Mouse (Mus musculus) neural tube, embryonic 10.5 days (tissue): ENCODE measurements around the gene Zfp423.
"Not testable (repeated sequence)": the region's sequence is repeated elsewhere in the genome, so short reads cannot be mapped to it uniquely, and the experiment has no call there.

ENCODE experiments used
- DNase-seq: peaks from one replicate; pipeline ENCODE4 v3.0.0-alpha.2; 2017; ENCODE audit warnings: low spot score; ENCODE audit errors: extremely low spot score

Gene Zfp423

DNA sequence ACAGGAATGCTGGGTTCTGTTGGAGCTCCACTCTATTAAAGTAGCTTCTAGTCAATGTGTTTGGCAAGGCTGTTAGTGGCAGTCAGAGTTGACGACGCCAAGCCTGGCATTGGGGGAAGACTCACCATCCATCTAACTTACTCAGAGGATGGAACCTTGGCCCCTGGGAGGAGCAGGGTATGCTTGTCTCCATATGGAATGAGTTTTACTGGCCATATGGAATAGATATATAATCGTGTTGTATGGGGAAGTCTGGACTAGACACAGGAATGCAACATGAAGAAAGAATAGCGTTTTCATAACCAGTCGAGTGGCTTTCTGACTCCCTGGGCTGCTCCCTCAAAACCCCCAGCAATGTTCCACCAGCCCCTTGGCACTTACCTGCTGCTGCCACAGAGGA, 55.3 kb downstream of the Zfp423 start:
- DNase-seq, result no peak

DNA sequence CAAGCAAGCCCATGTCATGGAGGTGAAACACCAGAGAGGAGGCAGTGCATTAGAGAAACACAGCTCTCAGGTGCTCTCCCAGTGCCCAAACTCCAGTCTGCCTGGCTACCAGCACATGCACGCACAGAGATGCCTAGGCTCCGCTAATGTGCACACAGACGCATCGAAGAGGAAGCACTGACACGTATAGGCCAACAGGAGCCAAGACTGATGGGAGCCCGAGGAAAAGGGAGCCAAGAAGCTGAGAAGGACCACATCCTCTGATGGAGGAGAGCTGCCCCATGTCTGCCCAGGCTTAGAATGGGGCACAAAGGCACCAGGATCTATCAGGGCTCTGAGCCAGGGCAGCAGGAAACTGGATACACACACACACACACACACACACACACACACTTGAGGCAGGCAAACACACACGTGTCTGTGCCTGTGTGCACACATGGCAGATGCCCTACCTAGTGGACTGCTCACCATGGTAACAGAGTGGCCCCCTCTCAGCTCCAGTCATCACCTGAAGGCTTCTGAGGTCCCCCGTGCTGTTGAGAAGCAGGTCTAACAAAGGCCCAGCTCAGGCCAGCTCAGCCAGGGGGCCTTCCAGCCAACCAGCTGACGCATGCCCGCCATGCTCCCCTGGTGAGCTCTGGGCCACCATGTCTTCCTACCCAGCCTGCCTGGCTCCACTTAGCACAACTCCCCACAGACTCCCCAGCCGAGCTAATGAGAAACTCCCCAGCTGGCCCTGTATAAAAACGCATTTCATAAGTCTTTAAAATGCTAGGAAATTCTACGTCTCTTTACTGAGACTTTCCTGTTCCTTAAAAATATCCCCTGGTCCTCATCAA, 64.0 kb downstream of the Zfp423 start:
- DNase-seq, result no peak

DNA sequence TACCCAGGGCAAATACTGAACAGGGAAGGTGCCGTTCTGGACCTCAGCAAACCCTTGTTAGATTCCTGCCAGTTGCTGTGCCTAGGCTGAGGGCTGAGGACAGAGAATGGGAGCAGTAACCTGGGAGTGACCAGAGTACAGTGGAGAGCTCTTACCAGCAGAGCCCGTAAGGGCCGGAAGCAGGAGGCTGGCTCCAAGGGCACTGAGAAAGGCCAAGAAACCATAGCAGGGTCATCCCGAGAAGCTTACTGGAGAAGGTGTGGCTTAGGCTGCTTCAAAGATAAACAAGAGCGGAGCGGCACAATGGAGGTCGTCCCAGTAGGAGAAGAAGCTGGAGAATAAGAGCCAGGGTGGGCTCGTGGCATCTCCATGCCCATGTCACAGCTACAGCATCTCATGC, 65.1 kb downstream of the Zfp423 start:
- no peak for DNase-seq

DNA sequence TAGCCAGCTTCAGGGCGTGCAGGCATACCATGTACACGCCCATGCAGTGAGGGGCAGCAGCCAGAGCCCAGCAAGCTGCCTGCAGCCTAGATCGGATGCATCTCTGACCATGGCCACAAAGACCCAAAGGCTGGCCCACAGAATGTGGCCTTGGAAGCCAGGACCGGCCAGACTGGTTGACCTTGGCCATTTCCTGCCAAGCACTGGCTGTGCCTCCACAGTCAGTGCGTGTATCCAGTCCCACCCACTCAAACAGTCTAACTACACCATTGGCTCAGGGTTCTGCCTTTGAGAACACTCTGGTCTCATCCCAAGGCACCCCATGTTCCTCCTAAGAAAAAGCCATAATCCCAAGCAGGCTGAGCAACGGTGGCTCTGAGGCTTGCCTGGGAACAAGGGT, 65.8 kb downstream of the Zfp423 start:
- DNase-seq, result no peak

DNA sequence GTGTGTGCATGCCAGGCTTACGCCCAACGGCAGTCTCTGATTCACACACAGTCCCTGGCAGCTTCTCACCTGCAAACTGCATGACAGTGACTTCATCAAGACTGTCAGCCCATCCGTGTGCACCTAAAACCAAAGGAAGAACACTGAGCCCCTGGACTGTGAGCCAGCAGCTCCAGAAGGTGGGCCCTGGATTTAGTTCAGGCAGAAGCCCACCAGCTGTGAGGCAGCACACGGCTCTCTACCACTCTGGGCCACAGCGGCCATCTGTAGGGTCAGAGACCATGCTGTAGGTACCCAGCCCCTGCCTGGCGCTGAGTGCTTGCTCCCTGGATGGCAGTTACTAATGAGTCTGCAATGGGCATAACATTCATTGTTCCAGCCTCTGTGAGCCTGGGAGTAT, 66.5 kb downstream of the Zfp423 start:
- no peak for DNase-seq

DNA sequence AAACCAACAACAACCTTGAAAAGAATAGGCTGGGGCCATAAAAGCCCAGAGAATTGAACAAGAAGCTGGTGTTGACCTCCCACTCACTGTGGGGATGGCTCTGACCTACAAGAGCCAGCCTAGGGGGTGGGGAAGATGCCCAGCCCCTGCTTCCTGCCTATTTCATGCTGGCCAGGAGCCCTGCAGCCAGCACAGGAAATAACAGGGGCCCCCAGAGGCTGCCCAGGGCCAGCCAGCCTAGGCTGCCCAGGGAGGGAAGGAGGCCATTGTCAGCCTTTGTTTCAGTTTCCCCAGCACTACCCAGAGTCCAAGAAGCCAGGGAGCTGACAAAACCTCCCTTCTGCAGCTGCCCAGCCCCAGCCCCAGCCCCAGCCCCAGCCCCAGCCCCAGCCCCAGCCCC, 67.5 kb downstream of the Zfp423 start:
- no peak for DNase-seq

DNA sequence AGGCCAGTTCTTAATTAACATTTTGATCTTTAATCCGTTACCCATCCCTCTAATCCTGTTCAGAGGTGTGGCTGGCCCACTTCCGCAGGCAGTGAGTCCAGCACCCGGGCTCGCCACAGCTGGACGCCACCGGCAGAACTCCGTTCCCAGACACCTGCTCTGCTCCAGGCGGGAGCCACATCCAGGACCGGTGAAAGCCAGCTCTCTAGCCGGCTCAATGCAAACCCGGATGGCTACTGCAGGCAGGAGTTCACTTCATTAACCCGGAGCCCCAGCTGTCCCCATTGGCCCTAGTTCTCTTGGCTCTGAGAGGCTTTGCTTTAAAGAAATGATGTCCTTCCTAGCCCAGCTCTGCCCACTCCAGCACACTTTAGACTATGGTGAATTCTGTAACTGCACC, 71.4 kb downstream of the Zfp423 start:
- no peak for DNase-seq

DNA sequence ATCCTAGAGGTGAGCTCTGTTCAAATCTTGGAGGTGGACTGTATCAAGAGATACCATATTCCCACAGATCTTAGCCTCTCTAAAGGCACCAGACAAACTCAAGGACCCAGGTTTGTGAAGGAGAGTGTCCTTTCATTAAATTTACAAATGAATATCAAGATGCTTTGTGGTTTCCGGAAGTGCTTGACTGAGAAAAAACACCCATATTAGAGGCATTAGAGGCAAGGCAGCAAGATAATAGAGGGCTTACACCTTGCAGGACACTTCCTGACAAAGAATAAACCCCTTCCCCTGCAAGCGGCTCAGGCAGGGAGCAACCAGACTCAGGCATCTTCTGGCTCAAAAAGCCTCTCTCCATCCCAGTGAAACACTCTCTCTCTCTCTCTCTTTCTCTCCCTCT, 78.3 kb downstream of the Zfp423 start:
- no peak for DNase-seq

DNA sequence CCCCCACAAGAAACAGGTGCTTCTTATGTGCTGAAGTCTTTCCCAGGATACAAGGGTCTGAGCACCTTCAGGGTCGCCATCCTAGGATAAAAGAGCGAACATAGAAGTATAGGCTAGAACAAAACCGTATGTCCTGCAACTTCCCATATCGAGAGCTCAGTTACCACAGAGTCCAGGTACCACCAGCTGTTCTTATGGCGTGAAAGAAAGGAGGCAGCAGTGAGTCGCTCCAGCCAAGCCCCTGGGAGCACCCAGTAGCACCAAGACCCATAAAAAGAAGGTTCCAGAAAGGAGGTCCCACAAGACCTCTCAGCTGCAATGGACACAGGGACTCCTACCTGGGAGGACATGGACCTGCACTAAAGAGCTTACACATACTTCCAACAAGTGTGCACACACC, 83.5 kb downstream of the Zfp423 start:
- DNase-seq, result no peak

DNA sequence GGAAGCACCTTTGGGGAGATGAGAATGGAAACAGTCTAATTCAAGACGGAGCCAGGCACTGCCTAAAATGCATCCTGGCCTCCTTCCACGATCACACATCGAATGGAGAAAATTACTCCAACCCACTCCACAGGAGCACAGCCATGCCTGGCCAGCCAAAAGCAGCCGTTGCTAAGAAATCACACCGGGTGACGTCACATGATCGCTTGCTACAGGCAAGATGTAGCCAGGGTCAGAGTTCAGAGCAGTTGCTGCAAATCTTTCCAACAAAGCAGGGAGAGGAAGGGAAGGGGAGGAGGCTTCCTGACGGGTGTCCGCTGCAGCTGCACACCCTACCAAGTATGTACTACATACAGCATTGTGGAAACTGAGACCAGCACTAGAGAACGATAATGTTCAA, 83.9 kb downstream of the Zfp423 start:
- DNase-seq, result peak; percentile 66

DNA sequence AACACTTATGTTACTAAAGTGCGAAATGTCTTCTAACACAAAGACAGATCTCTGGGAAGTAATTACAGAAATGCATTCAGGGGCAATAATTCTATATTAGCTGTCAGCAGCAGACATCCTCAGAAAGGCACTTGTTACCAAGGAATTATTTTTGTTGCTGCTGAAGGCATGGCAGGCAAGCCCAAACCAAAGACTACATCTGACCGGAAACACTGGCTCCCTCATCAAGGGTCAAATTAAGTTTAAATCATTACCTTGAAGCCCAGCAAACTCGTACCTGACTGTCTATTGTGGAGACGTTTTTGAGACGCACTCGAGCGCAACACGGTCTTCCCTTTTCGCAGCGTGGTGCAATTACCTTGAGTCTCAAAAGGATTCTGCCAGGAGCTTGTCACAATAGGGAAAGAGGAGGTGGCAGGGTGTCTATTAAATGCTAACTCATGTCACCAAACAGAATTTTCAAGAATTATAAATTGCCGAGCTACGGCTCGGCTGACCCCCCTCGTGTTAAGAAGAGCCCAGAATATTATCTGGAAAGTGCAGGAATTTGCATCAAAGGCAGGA, 86.3 kb downstream of the Zfp423 start:
- DNase-seq, result no peak

DNA sequence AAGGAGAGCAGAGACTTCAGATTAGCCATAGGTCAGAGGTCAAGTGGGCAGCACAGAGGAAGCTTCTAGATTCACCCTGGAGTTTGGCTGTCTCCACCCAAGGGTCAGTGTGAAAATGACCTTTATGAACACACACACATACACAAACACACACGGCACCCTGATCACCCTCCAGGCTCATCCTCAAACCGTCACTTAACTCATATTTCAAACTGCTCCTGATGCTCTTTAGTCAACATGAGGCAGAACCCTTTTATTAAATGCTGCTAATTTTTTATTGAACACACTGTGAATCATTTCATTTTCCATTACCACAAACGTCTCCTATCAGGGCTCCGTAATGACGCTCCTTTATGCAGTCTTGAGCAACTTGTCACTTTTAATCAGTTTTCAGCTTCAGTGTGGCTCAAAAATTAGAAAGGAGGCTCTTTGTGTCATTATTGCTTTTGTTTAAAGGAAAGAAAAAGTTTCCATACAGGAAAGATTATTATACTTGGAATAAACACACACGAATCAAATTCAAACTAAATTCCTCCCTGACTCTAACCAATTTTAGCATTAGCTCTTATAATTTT, 87.0 kb downstream of the Zfp423 start:
- DNase-seq, result no peak

DNA sequence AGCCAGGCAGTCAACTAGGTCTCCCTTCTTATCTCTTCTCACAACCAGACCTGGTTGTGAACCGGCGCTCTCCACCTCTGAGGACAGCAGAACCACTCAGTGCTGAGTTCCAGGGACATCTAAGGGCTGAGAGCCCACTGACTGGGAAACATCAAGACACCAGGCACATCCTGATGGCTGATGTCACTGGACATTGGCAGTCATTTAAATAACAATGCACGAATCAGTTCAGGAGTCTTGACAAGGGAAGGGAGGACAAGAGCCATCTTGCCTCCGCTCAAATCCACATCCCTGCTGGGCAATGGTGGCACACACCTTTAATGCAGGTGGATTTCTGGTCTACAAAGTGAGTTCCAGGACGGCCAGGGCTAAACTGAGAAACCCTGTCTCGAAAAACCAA, 92.8 kb downstream of the Zfp423 start:
- no peak for DNase-seq

DNA sequence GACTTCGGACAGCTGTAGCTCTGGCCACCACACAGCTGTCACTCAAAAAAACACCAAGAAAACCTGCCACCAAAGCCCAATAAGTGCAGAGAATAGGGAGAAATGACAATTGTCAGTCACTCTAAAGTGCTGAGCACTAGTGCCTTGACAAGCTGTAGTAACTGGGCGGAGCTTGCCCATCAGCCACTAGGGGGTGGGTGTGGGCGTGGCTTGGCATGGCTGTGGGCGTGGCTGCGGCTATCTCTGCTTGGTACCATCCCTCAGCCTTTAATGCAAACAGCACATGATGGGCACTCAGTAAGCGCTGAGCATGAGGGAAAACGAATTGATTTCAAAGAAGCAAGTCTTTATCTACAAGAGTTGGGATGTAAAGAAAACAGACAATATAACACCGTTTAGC, 95.2 kb downstream of the Zfp423 start:
- DNase-seq, result no peak

DNA sequence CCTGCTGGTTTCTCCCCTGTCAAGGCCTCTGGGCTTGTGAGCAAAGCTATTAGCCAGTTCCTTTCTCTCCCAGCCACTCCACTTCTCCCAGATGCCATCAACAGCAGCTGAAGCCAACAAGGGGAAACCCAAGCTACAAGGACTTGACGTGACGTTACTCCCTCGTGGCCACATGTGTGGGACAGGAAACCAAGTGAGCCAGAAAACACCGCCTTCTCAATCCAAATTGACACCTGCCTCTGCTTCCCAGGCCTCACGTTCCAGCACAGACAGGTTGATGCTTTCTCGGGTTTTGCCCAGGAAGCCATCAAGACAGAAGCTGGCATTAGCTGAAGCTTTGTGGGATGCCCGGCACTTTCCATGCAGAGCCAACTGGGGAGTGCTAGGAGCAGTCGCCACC, 96.3 kb downstream of the Zfp423 start:
- DNase-seq, result no peak

DNA sequence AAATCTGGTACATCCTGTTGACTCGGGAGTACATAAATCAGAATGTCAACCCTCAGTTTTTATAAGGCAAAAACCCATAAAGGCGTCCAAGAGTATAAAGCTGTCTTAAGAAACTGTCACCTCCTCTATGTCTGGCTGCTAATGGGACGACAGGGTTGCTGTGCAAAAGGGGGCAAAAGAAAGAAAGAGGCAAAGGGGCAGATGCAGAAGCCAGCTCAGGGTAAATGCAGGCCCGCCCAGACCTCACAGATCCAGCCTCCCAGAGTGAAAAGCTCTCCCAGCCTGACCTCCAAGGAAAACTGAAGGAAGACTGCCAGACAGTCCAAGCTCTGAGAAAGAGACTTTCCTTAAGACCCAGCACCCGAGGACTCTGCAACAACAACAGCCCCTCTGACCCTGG, 97.7 kb downstream of the Zfp423 start:
- no peak for DNase-seq

DNA sequence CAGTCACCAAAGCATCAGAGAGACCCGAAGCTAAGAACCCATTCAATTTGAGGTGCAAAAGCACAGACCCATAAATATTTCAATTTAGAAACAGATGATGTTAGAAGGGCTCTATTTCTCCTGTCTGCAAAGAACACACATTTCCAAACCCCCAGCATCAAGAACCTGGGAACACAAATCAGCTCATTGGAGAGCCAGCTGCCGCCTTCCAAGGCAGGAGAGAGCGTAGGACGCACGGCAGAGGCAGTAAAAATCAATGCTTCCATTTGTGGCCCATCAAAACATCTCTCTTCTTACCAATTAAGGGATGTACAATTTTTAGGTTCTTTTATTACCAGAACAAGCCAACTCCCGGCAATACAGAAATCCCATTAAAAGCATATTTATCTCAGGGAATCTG, 98.5 kb downstream of the Zfp423 start:
- no peak for DNase-seq

DNA sequence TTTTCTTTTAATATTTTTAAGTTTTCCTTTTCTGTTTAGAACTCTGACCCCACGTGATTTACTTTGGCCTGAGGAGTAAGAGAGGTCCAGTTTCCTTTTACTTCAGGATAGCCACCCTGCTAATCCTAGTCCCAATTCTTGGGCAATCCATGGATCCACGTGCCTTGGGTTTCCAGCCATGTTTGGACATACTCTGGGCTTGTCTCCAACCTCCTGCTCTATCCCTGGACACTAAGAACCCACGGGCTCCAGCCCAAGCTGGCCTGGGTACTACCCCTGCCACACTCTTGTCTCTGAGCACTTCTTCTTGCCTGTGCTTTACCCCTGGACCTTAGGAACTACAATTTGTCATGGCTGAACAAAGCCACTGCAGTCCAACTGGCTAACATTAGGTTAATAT, 107.5 kb downstream of the Zfp423 start:
- no peak for DNase-seq

DNA sequence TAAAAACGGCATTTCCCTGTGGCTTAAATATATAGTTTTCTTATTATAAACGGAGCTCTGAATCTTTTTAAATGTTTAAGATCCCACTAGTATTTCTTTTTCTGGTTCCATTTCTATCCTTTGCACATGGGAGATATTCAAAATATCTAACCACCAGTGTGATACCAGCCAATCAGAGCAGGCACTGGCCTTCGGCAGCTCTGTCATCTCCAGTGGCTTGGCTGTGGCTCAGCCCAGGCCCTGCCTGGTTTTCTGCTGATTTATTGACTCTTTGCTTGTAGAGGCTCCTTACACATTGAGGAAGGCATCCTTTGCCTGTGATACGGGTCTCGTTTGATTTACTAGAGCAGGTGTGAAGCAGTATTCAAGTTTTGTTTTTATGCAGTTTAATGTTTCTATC, 108.0 kb downstream of the Zfp423 start:
- no peak for DNase-seq

DNA sequence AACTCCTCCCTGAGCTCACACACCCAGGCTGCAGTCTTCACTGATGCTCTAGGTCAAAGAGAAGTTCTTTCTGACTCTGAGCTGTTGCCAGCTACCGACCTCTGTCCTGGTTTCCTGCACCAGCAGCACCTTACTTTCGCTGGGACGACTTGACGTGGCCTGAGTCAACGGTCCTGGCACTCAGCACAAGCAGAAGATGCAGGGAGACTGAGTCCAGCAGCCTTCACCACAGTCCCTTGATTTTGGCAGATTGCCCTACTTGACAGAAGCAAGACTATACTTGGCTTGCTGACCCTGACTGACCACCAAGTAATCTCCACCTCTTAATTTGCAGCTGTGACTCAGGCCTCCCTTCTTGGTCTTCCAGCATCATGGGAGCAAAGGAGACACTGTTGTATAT, 110.6 kb downstream of the Zfp423 start:
- DNase-seq, result no peak

DNA sequence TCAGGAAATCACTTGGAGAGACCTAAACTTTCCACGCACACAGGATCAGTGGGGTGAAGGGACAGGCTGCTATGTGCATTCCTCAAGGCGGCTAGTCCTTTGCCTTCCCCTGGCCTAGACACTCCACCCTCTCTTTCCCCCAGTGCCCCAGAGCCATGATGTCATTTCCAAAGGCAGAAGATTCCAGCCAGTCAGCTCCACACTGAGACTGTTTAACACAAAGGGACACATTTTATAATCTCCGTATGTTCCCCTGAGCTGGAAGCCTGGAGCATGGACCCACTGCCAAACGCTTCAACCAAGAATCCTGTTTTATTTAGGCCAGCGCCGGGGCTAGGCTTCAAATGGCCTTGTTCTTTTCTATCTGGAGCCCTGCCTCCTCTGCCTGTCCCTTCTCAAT, 111.6 kb downstream of the Zfp423 start:
- no peak for DNase-seq

DNA sequence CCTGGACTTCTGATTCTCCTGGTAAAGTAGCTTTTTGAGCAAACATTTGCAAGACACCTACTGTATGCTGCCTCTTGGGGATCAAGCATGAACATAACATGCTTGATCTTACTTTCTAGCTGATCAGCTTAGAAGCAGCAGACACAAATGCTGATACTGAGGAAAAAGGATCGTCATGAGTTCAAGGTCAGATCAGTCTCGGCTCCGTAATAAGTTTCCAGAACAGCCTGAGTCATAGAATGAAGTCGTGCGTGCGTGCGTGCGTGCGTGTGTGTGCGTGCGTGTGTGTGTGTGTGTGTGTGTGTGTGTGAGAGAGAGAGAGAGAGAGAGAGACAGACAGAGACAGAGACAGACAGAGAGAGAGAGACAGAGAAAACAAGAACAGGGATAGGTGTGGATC, 117.3 kb downstream of the Zfp423 start:
- not testable (repeated sequence) for DNase-seq

DNA sequence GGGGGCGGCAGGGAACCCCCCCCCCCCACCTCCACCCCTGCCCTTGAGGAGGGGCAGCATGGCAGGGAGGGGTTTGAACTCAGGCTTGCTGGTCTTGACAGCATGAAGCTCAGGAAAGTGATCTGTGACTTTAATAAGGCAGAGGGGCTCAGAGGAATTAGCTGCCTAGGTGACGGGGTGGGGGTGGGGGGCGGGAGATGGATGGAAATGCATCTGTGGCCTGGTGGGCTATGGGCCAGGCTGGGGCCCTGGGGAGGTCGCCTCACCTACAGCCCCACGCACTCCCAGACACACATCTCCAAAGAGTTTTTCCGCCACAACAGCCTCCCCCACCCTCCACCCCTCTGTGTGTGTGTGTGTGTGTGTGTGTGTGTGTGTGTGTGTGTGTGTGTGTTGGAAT, 122.1 kb downstream of the Zfp423 start:
- DNase-seq, result no peak
